Mouse (Mus musculus) G1E (cell line): Measurements from ENCODE around the gene Gm12216. TPM values are rescaled to one million over a fixed set of nuclear protein-coding genes. Genes with fewer than 3 reads are reported as not detected.
"Not testable (repeated sequence)": the region's sequence is repeated elsewhere in the genome, so short reads cannot be mapped to it uniquely, and the experiment has no call there.

Experiments used
- ATAC-seq: 2 replicates; pipeline ENCODE4 v1.8.0; 2016; ENCODE audit warnings: mild to moderate bottlenecking; ENCODE audit not compliant: insufficient number of reproducible peaks, poor library complexity, low FRiP score, severe bottlenecking; ENCODE audit errors: extremely low read depth
- DNase-seq: peaks from one replicate; pipeline ENCODE4 v3.0.0; 2012; ENCODE audit warnings: low spot score
- H3K27me3 ChIP-seq: 2 replicates; pipeline ENCODE4 v1.6.1; 2012; ENCODE audit warnings: mild to moderate bottlenecking, low read length, inconsistent platforms; ENCODE audit not compliant: insufficient read depth
- H3K36me3 ChIP-seq: replicated peaks from 2 replicates; pipeline ENCODE3; 2012; ENCODE audit warnings: mild to moderate bottlenecking, inconsistent platforms
- H3K4me1 ChIP-seq: 2 replicates; pipeline ENCODE4 v1.6.1; 2012; ENCODE audit warnings: low read depth, low read length, inconsistent platforms, mixed read lengths; ENCODE audit not compliant: insufficient read depth
- H3K4me3 ChIP-seq: 2 replicates; pipeline ENCODE4 v1.5.1; 2012; ENCODE audit warnings: low read depth, mild to moderate bottlenecking, inconsistent platforms, low read length, moderate library complexity, mixed read lengths
- H3K9me3 ChIP-seq: replicated peaks from 2 replicates; pipeline ENCODE4 v1.6.1; 2012; ENCODE audit warnings: inconsistent platforms
- CTCF ChIP-seq: IDR thresholded peaks from 2 replicates; pipeline ENCODE4 v1.5.1; 2012; ENCODE audit warnings: low read depth, low read length, inconsistent platforms, mixed read lengths
- GATA1 ChIP-seq: IDR thresholded peaks from 2 replicates; pipeline ENCODE4 v1.6.1; 2012; ENCODE audit warnings: borderline replicate concordance, low read length, inconsistent platforms, mixed read lengths
- GATA2 ChIP-seq: IDR thresholded peaks from 2 replicates; pipeline ENCODE4 v1.6.1; 2012; ENCODE audit warnings: low read depth, low read length, inconsistent platforms, borderline replicate concordance
- POLR2AphosphoS5 ChIP-seq: IDR thresholded peaks from 2 replicates; pipeline ENCODE4 v1.6.1; 2012; ENCODE audit warnings: low read depth, low read length, inconsistent platforms; ENCODE audit not compliant: insufficient replicate concordance
- TAL1 ChIP-seq: conservative IDR thresholded peaks from 2 replicates; pipeline ENCODE4 v1.6.1; 2012; ENCODE audit warnings: low read depth, low read length, inconsistent platforms, mixed read lengths
- polyA plus RNA-seq: library from polyadenylated mRNA; stranded (reverse); fragments of >175 nt; gene quantifications from 2 replicates; pipeline ENCODE4 v1.2.3, GENCODE M21; 2012
- total RNA-seq, 2 experiments: library from RNA; stranded (forward) in 1 of 2; stranded (reverse) in 1 of 2; fragments of 200-1000 nt in 1 of 2; fragments of >200 nt in 1 of 2; fragmentation: Nextera tagmentation in 1 of 2; gene quantifications; 2 replicates each; pipeline ENCODE4 v1.2.3; 2014 to 2017

The Gm12216 gene
- total and polyA plus RNA-seq, 3 experiments, result 0.16 TPM; not detected in 2

DNA sequence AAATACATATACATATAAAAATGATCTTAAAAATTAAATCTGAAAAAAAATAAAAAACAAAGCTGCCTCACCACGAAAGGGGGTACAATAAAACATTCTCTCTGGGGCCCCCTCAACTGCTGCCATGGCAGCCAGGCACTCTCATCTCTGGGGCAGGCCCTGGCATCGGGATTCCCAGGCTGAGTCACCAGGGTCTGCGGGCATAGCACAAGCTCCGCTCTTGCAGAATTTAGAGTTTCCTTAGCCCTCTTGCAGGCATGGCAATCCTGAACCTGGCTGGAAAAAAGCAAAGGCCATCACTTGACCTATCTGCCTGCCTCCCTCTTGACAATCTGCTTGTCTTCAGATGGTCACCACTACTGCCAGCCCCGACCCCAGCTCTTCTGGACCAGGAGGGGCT is 97.8 kb downstream of the Gm12216 start:
- ATAC-seq (no peak), DNase-seq (no peak)
- TF ChIP-seq GATA2 (no peak), CTCF (no peak), GATA1 (no peak), POLR2AphosphoS5 (no peak), TAL1 (no peak)
- peaks cover 33% of the 10 kb centered on the region for H3K4me1 ChIP-seq
- H3K36me3 ChIP-seq, result no peaks in the 10 kb centered on the region
- H3K4me3 ChIP-seq, result no peak overlapping the region
- peaks cover 44% of the 10 kb centered on the region for H3K27me3 ChIP-seq
- no peaks in the 10 kb centered on the region for H3K9me3 ChIP-seq

DNA sequence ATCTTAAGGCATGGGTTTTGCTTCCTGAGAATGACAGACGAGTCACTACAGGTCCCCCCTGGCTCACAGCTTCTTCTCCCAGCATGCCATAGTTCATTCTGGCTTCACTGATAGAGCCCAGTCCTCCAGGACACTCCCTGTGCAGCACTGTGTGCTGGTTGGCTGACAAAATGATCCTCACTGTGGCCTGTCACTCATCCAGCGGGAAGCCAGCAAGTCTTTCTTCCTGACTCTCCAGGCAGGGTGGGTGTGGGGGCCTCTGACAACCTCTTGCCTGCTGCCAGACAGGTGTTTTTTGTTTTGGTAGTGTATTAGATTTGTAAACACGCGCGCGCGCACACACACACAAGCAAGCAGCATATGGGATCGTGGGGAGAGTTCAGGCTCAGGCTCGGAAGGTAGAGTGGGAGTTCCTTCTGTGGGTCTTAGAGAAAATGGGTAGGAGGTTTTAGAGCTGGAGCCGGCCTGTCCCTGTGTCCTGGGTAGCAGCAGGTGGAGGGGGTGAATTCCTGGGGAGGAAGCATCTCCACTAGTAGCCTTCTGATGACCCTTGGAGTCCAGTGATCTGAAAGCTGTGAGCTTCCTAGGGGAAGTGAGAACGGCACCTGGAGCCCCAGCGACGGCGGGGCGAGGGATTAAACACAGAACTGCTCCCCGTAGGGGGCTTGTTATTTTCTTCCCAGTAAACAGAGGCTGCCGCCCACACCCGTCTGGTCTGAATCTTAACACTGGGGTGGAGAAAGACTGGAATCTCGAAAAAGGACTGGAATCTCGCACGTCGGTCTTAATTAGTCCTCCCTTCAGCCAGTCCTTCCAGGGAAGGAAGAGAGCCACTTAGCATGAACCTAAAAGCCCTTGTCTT is 99.3 kb downstream of the Gm12216 start:
- Histone ChIP-seq H3K9me3 (no peaks in the 10 kb centered on the region), H3K27me3 (peaks cover 44% of the 10 kb centered on the region), H3K36me3 (no peaks in the 10 kb centered on the region), H3K4me1 (peaks cover 28% of the 10 kb centered on the region), H3K4me3 (no peak overlapping the region)
- TF ChIP-seq GATA2 (no peak), TAL1 (no peak), GATA1 (no peak), POLR2AphosphoS5 (no peak), CTCF (no peak)
- no peak for ATAC-seq
- DNase-seq, result no peak

DNA sequence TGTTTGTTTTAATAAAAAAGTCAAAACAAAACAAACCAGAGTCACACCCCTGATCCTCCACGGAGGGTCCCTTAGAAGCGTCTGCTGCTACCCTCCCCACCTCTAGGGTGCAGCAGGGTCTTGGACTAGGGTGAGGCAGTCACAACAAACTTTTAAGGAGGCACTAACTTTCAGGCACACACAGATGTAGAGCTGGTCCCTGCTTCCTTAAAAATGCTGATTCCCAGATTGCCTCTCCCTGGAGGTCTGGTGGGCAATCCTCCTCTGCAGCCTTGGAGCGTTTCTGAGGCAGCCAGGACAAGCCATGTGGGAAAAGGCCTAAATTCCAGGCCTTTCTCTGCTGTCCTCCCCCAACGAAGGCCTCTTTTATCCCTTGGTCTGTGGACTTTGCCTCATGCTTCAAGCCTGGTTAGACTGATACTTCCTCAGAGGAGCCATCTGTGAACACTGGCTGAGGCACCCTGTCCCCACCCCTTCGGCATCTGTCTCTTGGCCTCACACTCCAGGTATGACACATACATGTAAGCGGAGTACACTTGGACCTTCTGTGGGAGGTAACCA is 100.2 kb downstream of the Gm12216 start:
- Histone ChIP-seq H3K4me3 (no peak overlapping the region), H3K9me3 (no peaks in the 10 kb centered on the region), H3K27me3 (peaks cover 44% of the 10 kb centered on the region), H3K36me3 (no peaks in the 10 kb centered on the region), H3K4me1 (peaks cover 19% of the 10 kb centered on the region)
- no peak for ATAC-seq
- no peak for DNase-seq
- no peak for TF ChIP-seq GATA2
- TF ChIP-seq GATA1, result no peak
- no peak for TF ChIP-seq TAL1
- no peak for TF ChIP-seq POLR2AphosphoS5
- no peak for TF ChIP-seq CTCF

DNA sequence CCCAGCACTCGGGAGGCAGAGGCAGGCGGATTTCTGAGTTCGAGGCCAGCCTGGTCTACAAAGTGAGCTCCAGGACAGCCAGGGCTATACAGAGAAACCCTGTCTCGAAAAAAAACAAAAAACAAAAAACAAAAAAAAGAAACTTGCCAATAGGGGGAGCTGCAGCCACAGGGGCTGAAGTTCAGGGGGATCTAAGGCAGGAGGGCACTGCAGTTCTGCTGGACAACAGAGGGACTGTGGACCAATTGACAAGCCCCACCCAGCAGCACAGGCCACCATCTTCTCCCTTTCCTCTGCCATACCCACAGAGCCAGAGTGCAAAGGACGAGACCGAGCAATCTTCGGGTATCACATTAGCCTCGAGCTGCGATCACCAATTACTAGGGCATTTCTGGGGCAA is 101.0 kb downstream of the Gm12216 start:
- ATAC-seq, DNase-seq, H3K4me3 ChIP-seq, H3K9me3 ChIP-seq, H3K36me3 ChIP-seq: not testable (repeated sequence)
- H3K27me3 ChIP-seq, result peaks cover 43% of the 10 kb centered on the region
- peaks cover 11% of the 10 kb centered on the region for H3K4me1 ChIP-seq

DNA sequence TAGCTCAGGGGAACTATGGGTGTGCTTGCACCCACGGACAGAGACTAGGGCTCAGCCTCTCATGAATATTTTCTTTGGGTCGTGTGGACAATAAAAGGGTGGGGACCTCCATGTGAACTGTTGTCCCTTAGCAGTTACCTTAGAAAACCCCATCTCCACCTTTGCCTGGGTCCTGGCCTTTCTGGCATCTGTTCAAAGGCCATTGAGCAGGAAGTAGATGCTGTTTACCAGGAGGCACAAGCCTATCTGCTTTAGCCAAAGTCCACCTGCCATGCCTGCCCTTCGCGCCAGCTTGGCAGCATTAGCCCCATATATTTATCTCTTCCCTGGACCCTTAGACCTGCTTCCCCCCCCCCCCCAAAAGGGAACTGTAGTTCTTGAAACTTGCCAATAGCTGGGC is 101.4 kb downstream of the Gm12216 start:
- Histone ChIP-seq H3K9me3 (0 out of 2 replicates have a peak, but pooled peaks cover 3% of the 10 kb centered on the region), H3K4me1 (peaks cover 7% of the 10 kb centered on the region), H3K4me3 (no peak overlapping the region), H3K36me3 (no peaks in the 10 kb centered on the region), H3K27me3 (peaks cover 42% of the 10 kb centered on the region)
- ATAC-seq (no peak), DNase-seq (no peak)
- TF ChIP-seq TAL1 (no peak), GATA1 (no peak), POLR2AphosphoS5 (no peak), CTCF (no peak), GATA2 (no peak)

DNA sequence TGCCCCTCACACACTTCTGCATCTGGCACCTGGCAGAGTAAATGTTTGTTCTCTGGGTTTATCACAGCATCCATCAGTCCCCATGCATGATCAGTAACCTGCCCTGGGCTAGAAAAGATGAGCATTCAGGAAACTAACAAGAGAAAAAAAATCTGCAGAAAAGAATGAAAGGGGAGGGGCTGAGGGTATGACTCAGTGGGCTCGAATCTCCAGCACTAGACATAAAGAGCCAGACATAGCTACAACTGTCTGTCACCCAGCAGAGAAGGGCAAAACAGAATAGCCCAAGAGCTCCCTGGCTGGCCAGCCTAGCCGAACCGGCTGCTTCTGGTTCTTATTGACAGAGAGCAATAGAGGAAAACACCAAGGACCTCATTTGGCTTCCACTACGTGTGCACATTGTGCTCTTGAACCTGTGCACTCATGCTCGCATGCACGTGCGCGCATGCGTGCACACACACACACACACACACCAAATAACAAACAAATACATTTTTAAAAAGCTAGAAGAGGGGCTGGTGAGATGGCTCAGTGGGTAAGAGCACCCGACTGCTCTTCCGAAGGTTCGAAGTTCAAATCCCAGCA is 104.0 kb downstream of the Gm12216 start:
- Histone ChIP-seq H3K27me3 (peaks cover 22% of the 10 kb centered on the region), H3K9me3 (0 out of 2 replicates have a peak, but pooled peaks cover 3% of the 10 kb centered on the region), H3K4me3 (no peak overlapping the region), H3K36me3 (no peaks in the 10 kb centered on the region), H3K4me1 (peaks cover 4% of the 10 kb centered on the region; the same call in 1 of the 2 replicates)
- DNase-seq (no peak), ATAC-seq (no peak)
- no peak for TF ChIP-seq TAL1
- TF ChIP-seq GATA1, result no peak
- TF ChIP-seq GATA2, result no peak
- no peak for TF ChIP-seq POLR2AphosphoS5
- TF ChIP-seq CTCF, result no peak
